Mouse (Mus musculus) left cerebral cortex, adult 6 months (tissue): ENCODE data around the gene Gm4707. TPM values are rescaled to one million over a fixed set of nuclear protein-coding genes. Genes with fewer than 3 reads are reported as not detected.

Experiments
- long read RNA-seq, 2 experiments: library from polyadenylated mRNA; unstranded; transcript quantifications; one replicate each; pipeline ENCODE4 v2.0.0; 2019 to 2020
- polyA plus RNA-seq: library from polyadenylated mRNA; unstranded; fragments of <200 nt; fragmentation: Nextera tagmentation; gene quantifications from 2 replicates; pipeline ENCODE4 v1.2.3, GENCODE M21; 2021

The Gm4707 gene
- polyA plus RNA-seq, result not detected in 2 replicates
- long read RNA-seq, experiment 1, result 0 reads
- long read RNA-seq, experiment 2, result 0 reads

DNA sequence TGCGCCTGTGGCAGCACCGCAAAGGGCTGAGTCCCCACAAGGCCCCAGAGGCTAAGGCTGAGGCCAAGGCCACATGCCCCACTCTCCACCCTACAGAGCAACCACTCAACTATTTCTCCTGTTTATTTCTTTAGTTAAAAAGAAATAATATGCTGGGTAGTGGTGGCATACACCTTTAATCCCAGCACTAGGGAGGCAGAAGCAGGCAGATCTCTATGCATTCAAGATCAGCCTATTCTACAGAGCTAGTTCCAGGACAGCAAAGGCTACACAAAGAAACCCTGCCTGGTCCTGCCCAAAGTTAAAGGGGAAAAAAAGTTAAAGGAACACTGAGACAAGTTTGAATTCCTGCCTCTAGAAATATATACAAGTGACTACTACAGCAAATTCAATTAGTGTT is at the start of gene Gm4707:
Gene Gm4707, minus strand, starts transcription at position 101 of the 400 bp plus-strand sequence.

DNA sequence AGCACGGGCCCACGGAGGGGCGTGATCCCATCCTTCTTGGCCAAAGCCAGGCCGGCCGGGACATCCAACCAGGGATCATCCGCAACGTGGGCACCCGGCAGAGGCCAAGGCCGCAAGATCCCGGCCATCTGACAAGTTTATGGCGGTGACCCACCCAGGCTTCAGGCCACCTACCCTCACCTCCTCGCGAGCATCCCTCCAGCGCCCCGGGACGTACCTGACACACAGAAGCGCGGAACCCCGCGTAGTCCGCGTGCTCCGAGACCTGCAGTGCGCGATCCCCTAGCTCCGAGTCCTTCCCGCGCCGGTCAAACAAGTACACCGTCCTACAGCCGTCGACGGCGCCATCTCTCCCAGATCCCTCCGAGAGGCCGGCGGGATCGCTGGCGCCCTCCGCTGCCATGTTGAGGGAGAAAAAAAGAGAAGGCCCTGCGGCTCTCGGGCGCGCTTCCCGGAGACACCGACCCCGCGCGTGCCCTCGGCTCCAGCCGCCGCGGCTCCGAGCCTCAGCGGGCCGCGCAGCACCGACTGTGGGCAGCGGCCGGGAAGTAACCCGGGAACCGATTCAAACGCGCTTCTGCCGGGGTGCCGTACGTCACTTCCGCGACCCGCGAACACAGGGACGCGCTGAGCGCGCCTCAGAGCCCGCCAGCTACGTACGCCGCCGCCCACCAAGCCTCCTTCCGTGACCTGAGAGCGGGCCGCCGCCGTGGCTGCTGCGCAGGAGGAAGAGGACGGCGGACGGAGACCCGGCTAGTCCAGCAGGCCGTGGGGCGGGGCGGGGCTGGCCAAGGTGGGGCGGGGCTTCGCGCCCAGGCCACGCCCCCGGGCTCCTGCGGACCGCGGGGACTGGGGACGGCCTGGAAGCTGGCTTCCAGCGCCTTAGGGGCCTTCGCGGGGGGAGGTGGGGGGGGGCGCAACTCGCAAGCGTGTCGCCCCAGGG is 15.3 kb upstream of the Gm4707 start, which contains the start of gene Smchd1:
Gene Smchd1, minus strand, starts transcription at position 582 of the 943 bp plus-strand sequence.

Other genes with a start within 250 kb of the Gm4707 start
- gene Emilin2, start 147.9 kb downstream of the Gm4707 start, polyA plus RNA-seq, result 0.89 and 1.3 TPM in 2 replicates
- gene Smchd1, start 15.4 kb upstream of the Gm4707 start, polyA plus RNA-seq, result 9.9 and 24.2 TPM in 2 replicates
- 0.20 and 0.34 TPM in 2 replicates for gene Ndc80, start 66.9 kb upstream of the Gm4707 start, polyA plus RNA-seq
- gene Spdya, start 92.1 kb upstream of the Gm4707 start, polyA plus RNA-seq, result 1.8 and 3.1 TPM in 2 replicates
- 10.4 and 16.9 TPM in 2 replicates for gene Wdr43, start 156.0 kb upstream of the Gm4707 start, polyA plus RNA-seq
- 0.56 and 0.63 TPM in 2 replicates for gene Togaram2, start 213.3 kb upstream of the Gm4707 start, polyA plus RNA-seq